Mouse (Mus musculus) neural tube, embryonic 12.5 days (tissue): ENCODE results near the gene Hpf1. TPM values are rescaled to one million over a fixed set of nuclear protein-coding genes. Genes with fewer than 3 reads are reported as not detected.

Experiments
- ATAC-seq: fragments of 200-750 bp; cut with Nextera tagmentation; 2 replicates; pipeline ENCODE4 v1.8.0; 2017; ENCODE audit warnings: low read depth, mild to moderate bottlenecking, moderate TSS enrichment, moderate library complexity; ENCODE audit not compliant: low FRiP score
- H3K27ac ChIP-seq: fragments of 300-500 bp; sonication (generic); 2 replicates; pipeline ENCODE4 v1.5.1; 2016
- H3K27me3 ChIP-seq: fragments of 300-500 bp; sonication (generic); replicated peaks from 2 replicates; pipeline ENCODE4 v1.6.1; 2016; ENCODE audit warnings: mild to moderate bottlenecking
- H3K36me3 ChIP-seq: fragments of 300-500 bp; sonication (generic); 2 replicates; pipeline ENCODE4 v1.6.1; 2016; ENCODE audit warnings: mild to moderate bottlenecking
- H3K4me1 ChIP-seq: fragments of 300-500 bp; sonication (generic); 2 replicates; pipeline ENCODE4 v1.6.1; 2016
- H3K4me2 ChIP-seq: fragments of 300-500 bp; sonication (generic); replicated peaks from 2 replicates; pipeline ENCODE4 v1.6.1; 2016; ENCODE audit warnings: mild to moderate bottlenecking
- H3K4me3 ChIP-seq: fragments of 300-500 bp; sonication (generic); 2 replicates; pipeline ENCODE4 v1.5.1; 2016
- H3K9ac ChIP-seq: fragments of 300-500 bp; sonication (generic); 2 replicates; pipeline ENCODE4 v1.6.1; 2016; ENCODE audit warnings: mild to moderate bottlenecking
- H3K9me3 ChIP-seq: fragments of 300-500 bp; sonication (generic); 2 replicates; pipeline ENCODE4 v1.6.1; 2016; ENCODE audit warnings: mild to moderate bottlenecking
- WGBS: fragments of 180-500 bp; shearing (Covaris S2); methylation state at CpG from one replicate; pipeline ENCODE4 v1.1.7; 2016; 5-methylcytosine and 5-hydroxymethylcytosine counted together
- polyA plus RNA-seq: library from polyadenylated mRNA; unstranded; fragments of >200 nt; fragmentation: Nextera tagmentation; extraction: Ambion mirVana; gene quantifications from 2 replicates; pipeline ENCODE4 v1.2.1, GENCODE M21; 2016

Hpf1 gene
- polyA plus RNA-seq, 1 experiment from 2014 or later, result 114 TPM

DNA sequence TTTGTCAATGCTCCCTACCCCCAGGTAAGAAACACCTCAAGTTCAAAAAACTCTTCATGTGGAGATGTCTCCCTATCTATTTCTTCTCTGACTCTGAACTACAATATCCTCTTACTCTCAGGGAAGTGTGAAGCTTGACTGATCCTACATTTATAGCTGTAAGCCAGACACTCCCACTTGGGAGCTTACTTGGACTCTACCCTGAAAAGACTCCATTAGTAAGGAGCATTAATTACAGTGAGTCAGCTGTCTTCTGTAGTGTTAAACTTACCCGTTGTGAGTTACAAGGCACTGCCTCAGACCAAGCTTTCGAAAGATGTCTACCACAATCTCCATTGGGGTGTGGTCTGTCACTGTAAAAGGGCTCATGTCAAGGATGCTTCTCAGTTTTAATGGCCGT lies 28.9 kb downstream of the Hpf1 start:
- Histone ChIP-seq H3K9me3 (no peaks in the 10 kb centered on the region), H3K4me2 (no peak overlapping the region), H3K36me3 (0 out of 2 replicates have a peak, but pooled peaks cover 3% of the 10 kb centered on the region), H3K27me3 (no peaks in the 10 kb centered on the region), H3K9ac (no peak overlapping the region), H3K27ac (no peak overlapping the region), H3K4me1 (no peaks in the 10 kb centered on the region), H3K4me3 (no peak overlapping the region)
- WGBS, result 84% methylated on average over 3 of the region's 3 CpGs
- no peak for ATAC-seq

DNA sequence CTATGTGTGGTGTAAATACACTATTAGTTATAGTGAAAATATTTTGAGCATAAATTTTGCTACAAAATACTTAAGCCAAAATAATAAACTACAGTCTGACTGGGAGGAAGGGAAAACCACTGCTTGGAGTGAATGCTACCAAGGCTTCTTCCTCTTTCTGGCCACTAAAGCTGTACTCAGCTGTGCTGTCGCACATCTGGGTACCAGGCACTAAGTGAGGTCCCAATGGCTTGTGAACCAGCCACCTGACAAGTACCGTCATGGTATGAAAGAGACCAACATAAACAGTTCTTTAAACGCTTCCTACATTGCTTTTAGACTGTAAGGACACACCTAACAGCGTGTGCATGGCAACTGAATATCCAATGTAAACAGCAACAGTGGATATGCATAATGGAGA lies 30.0 kb downstream of the Hpf1 start:
- Histone ChIP-seq H3K4me2 (no peak overlapping the region), H3K27me3 (no peaks in the 10 kb centered on the region), H3K4me1 (no peaks in the 10 kb centered on the region), H3K4me3 (no peak overlapping the region), H3K9ac (no peak overlapping the region), H3K27ac (no peak overlapping the region), H3K36me3 (0 out of 2 replicates have a peak, but pooled peaks cover 3% of the 10 kb centered on the region), H3K9me3 (no peaks in the 10 kb centered on the region)
- ATAC-seq, result no peak
- WGBS, result 85% methylated on average over 4 of the region's 4 CpGs

DNA sequence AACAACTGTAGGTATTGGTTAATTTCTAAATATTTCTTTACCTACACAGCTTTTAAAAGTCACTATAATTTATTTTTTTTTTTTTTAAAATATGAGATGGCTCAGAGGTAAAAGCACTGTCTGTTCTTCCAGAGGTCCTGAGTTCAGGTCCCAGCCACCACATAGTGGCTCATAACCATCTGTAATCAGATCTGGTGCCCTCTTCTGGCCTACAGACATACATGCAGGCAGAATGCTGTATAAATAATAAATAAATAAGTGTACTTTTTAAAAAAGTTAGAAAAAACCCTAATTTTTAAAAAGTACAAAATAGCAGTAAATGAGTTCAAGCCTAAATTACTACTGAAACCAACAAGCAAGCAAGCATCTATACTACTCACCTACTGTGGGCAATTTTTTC lies 43.4 kb downstream of the Hpf1 start:
- H3K4me1 ChIP-seq, result no peaks in the 10 kb centered on the region
- no peak overlapping the region for H3K9ac ChIP-seq
- peaks cover 13% of the 10 kb centered on the region; the same call in 1 of the 2 replicates for H3K36me3 ChIP-seq
- H3K4me2 ChIP-seq, result no peak overlapping the region
- H3K27ac ChIP-seq, result no peak overlapping the region
- no peak for ATAC-seq
- no peak overlapping the region for H3K4me3 ChIP-seq
- H3K27me3 ChIP-seq, result no peaks in the 10 kb centered on the region
- H3K9me3 ChIP-seq, result no peaks in the 10 kb centered on the region

DNA sequence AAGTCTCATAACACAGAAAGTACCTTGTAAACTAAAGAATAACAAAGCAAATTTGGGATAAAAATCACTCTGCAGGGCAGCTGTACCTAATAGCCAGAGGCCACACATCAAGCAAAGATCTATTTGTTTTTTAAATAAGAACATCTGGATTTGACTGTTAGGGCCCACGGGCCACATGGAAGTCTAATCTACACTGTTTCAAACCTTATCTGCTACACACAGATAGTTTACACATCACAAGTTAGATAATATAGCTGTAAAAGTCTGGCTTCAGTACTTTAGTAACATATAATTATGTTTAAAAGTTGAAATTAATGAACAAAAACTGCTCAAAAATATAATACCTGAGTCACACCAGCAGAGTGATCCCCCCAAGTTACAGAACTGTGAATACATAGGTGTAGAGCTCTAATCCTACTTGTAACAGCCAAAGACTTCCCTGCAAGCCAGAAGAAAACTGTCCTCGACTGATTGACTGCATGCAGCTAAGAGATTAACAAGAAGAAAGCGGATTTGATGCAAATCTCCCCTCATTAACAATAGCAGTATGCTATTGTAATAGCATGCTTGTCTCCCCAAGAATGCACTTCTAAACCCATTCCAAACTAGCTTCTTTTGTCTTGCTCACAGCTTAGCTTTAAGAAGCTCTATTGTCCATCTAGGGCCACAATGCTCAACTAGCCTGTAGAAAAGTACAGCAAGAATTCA lies 48.7 kb downstream of the Hpf1 start:
- no peaks in the 10 kb centered on the region for H3K4me1 ChIP-seq
- no peaks in the 10 kb centered on the region for H3K9me3 ChIP-seq
- no peak for ATAC-seq
- 60% methylated on average over 3 of the region's 3 CpGs for WGBS
- no peak overlapping the region for H3K27ac ChIP-seq
- H3K27me3 ChIP-seq, result no peaks in the 10 kb centered on the region
- no peak overlapping the region for H3K4me3 ChIP-seq
- no peak overlapping the region for H3K9ac ChIP-seq
- peaks cover 8% of the 10 kb centered on the region; the same call in 1 of the 2 replicates for H3K36me3 ChIP-seq
- no peak overlapping the region for H3K4me2 ChIP-seq

DNA sequence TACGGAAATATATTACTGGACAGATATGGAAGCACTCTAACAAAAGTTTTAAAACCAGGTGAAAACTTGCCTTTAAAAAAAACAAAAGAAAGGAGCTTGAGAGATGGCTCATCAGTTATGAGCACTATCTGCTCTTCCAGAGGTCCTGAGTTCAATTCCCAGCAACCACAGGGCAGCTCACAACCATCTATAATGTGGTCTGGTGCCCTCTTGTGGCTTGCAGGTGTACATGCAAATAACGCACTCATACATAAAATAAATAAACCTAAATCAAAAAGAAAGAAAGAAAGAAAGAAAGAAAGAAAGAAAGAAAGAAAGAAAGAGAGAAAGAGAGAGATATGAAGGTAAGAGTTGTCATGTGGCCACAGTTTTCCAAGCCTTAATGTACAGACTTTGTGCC lies 52.6 kb downstream of the Hpf1 start:
- WGBS, result 95% methylated on average over 2 of the region's 2 CpGs
- no peak overlapping the region for H3K4me2 ChIP-seq
- H3K27me3 ChIP-seq, result no peaks in the 10 kb centered on the region
- no peaks in the 10 kb centered on the region for H3K9me3 ChIP-seq
- H3K9ac ChIP-seq, result no peak overlapping the region
- ATAC-seq, result no peak
- H3K27ac ChIP-seq, result no peak overlapping the region
- no peaks in the 10 kb centered on the region for H3K36me3 ChIP-seq
- no peak overlapping the region for H3K4me3 ChIP-seq
- H3K4me1 ChIP-seq, result no peaks in the 10 kb centered on the region

DNA sequence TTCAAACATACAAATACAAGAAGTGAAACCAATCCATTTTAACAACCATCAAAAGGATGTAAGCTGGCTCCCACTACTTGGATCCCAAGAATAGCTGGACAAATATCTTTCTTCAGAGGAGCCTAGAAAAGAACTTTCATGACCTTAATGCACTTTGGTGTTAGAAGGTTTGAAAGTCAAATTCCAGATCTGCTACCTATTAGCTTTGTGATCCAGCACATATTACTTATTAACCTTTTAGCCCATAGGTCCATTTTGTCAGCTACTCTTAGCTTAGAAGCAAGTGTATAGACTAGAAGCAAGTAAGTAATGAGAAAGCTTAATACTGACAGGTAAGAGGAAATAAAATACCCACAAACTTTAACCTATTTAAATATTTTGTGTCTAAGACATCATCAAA lies 57.3 kb downstream of the Hpf1 start:
- Histone ChIP-seq H3K4me2 (no peak overlapping the region), H3K9me3 (no peaks in the 10 kb centered on the region), H3K27ac (no peak overlapping the region), H3K27me3 (no peaks in the 10 kb centered on the region), H3K4me3 (no peak overlapping the region), H3K4me1 (0 out of 2 replicates have a peak, but pooled peaks cover 3% of the 10 kb centered on the region), H3K9ac (no peak overlapping the region), H3K36me3 (no peaks in the 10 kb centered on the region)
- no peak for ATAC-seq

DNA sequence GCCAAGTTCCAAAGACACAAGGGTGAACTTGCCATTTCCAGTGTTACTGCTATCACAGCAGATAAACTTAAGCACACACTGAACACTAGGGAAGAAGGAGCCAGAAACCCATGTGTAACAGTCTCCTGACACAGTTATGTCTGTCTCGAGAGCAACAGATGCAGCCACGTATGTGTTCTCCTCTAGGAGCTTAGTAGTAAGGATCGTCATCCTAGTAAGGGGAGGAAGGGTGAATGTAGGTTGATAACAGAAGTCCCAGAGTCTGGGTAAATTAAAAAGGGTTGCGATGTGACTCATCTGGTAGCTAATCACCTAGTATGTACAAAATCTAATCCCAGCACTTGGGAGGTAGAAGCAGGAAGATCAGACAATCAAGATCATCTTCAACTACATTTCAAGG lies 59.6 kb downstream of the Hpf1 start:
- Histone ChIP-seq H3K27ac (no peak overlapping the region), H3K27me3 (no peaks in the 10 kb centered on the region), H3K9me3 (no peaks in the 10 kb centered on the region), H3K4me3 (no peak overlapping the region), H3K36me3 (no peaks in the 10 kb centered on the region), H3K4me2 (no peak overlapping the region), H3K4me1 (0 out of 2 replicates have a peak, but pooled peaks cover 3% of the 10 kb centered on the region), H3K9ac (no peak overlapping the region)
- WGBS, result 89% methylated on average over 4 of the region's 4 CpGs
- no peak for ATAC-seq

DNA sequence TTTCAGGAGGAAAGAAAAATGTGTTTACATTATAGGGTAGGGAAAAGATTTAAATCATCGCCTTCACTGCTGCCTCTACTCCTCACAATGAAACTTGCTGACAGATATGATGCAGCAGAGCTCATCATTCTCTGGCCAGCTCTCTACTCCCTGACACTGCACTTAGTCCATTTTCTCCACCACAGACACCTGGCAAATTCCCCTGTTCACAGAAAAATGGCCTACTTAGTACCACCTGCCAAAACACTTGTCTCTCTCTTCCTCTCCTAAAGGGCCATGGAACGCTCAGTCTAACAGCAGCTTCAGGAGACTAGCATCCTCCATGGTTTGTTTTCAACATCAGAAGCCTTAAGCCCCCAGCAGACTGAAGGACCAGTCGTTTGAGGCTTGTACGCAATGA lies 61.1 kb downstream of the Hpf1 start:
- Histone ChIP-seq H3K9me3 (no peaks in the 10 kb centered on the region), H3K27me3 (no peaks in the 10 kb centered on the region), H3K4me3 (no peak overlapping the region), H3K4me2 (no peak overlapping the region), H3K4me1 (0 out of 2 replicates have a peak, but pooled peaks cover 6% of the 10 kb centered on the region), H3K9ac (no peak overlapping the region), H3K27ac (no peak overlapping the region), H3K36me3 (no peaks in the 10 kb centered on the region)
- no peak for ATAC-seq
- 81% methylated on average over 4 of the region's 4 CpGs for WGBS

DNA sequence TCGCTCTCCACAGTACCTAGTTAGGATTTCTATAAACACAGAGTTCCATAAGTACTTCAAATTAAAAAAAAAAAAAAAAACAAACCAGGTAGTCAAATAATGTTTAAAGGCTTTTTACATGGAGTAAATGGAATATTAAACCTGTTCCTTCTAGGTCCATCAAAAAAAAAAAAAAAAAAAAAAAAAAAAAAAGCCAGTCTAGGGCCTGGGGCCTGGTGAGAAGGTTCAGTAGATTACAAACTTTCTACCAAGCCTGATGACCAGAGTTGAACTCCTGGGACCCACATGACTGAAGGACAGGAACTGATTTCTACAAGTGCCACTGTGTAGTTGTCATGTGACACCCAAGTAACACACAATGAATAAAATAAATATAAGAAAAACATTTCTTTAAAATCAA lies 61.5 kb downstream of the Hpf1 start:
- Histone ChIP-seq H3K4me2 (no peak overlapping the region), H3K4me3 (no peak overlapping the region), H3K27me3 (no peaks in the 10 kb centered on the region), H3K9me3 (no peaks in the 10 kb centered on the region), H3K27ac (no peak overlapping the region), H3K4me1 (0 out of 2 replicates have a peak, but pooled peaks cover 6% of the 10 kb centered on the region), H3K36me3 (no peaks in the 10 kb centered on the region), H3K9ac (no peak overlapping the region)
- WGBS, result 100% methylated on average over 1 of the region's 1 CpGs
- no peak for ATAC-seq

DNA sequence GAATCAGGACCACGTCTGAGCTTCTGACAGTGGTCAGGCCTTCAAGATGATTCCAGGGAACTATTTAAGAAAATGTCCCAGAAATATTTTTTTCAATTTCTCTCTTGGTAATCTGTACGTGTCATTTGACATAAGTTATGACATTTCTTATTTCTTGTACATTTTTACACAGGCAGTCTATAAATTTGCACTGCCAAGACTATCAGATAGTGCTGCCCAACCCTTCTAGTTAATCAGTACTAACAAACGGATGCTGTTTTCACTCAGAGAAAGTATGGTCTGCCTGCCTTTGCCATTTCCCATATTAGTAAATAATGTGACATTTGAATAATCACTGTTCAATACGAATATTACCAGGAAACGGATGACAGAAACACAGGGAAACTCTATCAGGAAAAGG lies 62.6 kb downstream of the Hpf1 start:
- Histone ChIP-seq H3K4me1 (0 out of 2 replicates have a peak, but pooled peaks cover 6% of the 10 kb centered on the region), H3K27ac (no peak overlapping the region), H3K4me2 (peak overlapping the region; percentile 30), H3K27me3 (no peaks in the 10 kb centered on the region), H3K9ac (no peak overlapping the region), H3K9me3 (no peaks in the 10 kb centered on the region), H3K36me3 (no peaks in the 10 kb centered on the region), H3K4me3 (no peak overlapping the region)
- no peak for ATAC-seq
- WGBS, result 70% methylated on average over 5 of the region's 5 CpGs

DNA sequence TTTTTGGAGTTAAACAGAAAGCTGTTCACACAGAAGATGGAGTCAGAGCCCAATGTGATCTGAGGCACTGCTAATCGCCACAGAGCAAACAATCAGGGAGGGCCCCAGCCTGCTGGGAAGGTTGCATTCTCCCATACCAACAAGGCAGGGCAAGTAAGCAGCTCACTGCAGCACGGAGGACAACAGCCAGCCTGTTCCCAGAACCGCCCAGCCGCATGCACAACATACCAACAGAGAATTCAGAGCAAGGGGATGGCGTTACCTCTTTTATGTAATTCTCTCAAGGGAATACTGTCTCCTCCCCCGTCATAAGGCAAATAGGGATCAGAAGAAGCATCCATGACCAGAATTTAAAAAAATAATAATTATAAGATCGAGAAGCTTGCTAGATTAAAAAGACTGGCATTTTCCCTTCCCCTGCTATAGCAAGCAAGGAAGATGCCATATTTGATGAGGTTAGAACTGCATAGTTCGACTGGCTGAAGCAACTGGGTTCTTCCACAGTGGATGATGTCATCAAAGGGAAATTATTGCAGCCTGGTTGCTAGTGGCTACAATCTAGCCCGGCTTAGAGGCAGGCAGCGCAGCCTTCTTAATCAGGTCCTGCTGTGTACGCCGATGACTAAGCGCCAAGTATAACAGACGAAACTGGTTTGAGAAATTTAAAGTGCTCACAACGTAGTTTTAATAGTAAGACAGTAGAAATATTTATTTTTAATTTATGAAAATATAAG lies 64.2 kb downstream of the Hpf1 start:
- no peaks in the 10 kb centered on the region for H3K36me3 ChIP-seq
- peak; percentile 98 for ATAC-seq
- peak overlapping the region; percentile 56 for H3K9ac ChIP-seq
- peak overlapping the region; percentile 39 for H3K4me3 ChIP-seq
- H3K9me3 ChIP-seq, result no peaks in the 10 kb centered on the region
- H3K27me3 ChIP-seq, result no peaks in the 10 kb centered on the region
- H3K27ac ChIP-seq, result peak overlapping the region; percentile 86
- WGBS, result 1% methylated on average over 15 of the region's 15 CpGs
- H3K4me1 ChIP-seq, result 0 out of 2 replicates have a peak, but pooled peaks cover 6% of the 10 kb centered on the region
- peak overlapping the region; percentile 62 for H3K4me2 ChIP-seq

DNA sequence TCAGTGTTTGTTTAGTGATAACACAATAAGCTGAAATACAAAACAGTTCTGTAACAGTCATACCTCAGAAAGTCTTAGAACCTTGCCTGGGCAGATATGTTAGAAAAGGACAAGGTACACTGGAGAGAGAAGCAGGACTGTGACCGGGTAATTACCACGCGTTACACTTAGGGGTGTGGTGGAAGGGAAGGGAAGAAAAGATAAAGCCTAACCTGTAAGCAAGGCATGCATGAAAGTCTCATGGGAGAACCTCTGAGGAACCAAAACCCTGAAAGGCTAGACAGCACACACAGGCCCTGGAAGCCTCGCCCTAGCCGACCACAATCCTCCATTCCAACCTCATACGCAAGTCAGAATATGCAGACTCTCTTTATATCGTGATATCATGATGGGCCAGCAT lies 66.6 kb downstream of the Hpf1 start:
- Histone ChIP-seq H3K27me3 (no peaks in the 10 kb centered on the region), H3K4me2 (no peak overlapping the region), H3K36me3 (no peaks in the 10 kb centered on the region), H3K4me1 (0 out of 2 replicates have a peak, but pooled peaks cover 6% of the 10 kb centered on the region), H3K9ac (no peak overlapping the region), H3K9me3 (no peaks in the 10 kb centered on the region), H3K4me3 (no peak overlapping the region), H3K27ac (no peak overlapping the region)
- ATAC-seq, result no peak
- 93% methylated on average over 7 of the region's 7 CpGs for WGBS
